Mouse (Mus musculus): ENCODE data around the gene Tcte3.
"Not testable (repeated sequence)": the region's sequence is repeated elsewhere in the genome, so short reads cannot be mapped to it uniquely, and the experiment has no call there.

Gene Tcte3

DNA sequence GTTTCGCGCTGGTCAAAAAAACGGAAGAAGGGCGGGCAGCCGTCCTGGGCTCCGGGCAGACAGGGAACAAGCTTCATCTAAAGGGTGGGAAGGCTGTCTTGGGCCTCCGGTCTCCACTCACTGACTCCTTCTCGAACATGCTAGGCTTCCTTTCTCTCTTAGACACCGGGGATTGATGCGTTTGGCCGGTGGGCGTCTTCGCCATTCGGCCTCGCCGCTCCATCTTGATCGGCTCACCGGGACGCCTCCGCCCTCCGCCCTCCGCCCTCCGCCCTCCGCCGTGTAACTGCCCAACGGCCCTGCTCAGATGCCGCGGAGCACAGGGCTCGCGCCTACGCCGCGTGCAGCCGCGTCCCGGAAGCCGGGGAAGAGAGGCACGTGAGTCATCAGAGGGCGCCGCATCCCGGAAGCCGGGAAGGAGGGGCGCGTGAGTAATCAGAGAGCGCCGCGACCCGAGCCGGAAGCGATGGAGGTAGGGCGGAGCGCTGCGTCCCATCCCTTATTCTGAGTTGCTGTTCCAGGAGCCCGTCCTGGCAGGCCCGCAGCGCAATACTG, at the start of gene Tcte3, which contains the start of the genes Ermard and Gm3448:
Tcte3 (minus strand) TSS at position 314 of the 555 bp plus-strand sequence.
Ermard (plus strand) TSS at position 34 of the 555 bp plus-strand sequence.
Gm3448 (minus strand) TSS at position 363 of the 555 bp plus-strand sequence.
- in situ Hi-C loops (cut with MboI): not testable (repeated sequence)

DNA sequence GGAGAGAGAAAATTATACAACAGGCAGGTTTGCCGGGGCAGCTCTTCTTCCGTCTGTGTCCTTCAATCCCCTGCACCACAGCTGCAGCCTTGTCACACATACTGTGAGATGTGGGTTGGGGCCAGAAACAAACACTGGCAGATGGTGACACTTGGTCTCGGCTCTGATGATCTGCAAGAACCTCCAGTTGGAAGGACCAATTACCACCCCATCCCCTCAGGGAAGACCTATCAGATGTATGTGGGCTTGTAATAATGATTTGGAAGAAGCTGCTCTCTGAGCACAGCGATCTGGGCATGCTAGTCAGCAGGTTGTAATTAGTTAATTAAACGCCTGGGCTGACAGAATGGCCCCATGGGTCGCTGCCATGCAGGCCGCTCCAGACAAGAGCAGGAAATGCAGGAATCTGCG, 47.3 kb upstream of the Tcte3 start:
- in situ Hi-C loops (cut with MboI): no loop called here

DNA sequence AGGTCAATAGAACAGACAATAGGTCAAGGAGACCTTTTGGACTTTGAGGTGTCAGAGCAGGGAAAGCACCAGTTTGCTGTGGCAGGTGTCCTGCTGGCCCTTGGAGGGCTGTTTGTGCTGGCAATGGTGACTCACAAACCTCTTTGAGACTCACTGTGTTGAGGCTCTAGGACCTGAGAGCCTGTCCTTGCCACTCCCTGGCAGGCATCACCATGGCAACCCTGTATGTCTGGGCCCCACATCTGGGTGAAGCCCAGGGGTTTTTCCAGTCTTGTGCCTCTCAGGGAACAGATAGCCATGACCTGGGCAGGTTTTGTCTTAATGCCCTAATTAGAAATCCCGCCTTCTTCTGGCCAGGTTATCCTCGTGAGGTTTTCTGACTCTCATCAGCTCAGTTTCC, 46.9 kb upstream of the Tcte3 start:
- in situ Hi-C loops (cut with MboI): no loop called here

DNA sequence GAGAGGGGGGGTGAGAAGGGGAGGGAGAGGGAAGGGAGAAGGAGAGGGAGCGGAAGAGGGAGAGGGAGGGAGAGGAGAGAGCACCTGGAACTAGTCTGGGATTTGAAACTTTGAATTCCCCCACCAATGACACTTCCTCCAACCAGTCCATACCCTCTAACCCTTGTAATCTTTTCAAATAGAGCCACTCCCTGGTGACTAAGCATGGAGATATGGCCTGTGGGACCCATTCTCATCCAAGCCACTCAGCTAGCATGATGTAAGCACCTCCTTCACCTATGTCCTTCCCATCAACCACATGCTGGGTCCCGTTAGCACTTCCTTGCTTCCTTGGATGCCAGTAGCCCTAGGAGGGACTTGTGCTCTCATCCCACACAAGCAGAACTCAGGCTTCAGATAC, 43.7 kb upstream of the Tcte3 start:
- in situ Hi-C loops (cut with MboI): no loop called here

DNA sequence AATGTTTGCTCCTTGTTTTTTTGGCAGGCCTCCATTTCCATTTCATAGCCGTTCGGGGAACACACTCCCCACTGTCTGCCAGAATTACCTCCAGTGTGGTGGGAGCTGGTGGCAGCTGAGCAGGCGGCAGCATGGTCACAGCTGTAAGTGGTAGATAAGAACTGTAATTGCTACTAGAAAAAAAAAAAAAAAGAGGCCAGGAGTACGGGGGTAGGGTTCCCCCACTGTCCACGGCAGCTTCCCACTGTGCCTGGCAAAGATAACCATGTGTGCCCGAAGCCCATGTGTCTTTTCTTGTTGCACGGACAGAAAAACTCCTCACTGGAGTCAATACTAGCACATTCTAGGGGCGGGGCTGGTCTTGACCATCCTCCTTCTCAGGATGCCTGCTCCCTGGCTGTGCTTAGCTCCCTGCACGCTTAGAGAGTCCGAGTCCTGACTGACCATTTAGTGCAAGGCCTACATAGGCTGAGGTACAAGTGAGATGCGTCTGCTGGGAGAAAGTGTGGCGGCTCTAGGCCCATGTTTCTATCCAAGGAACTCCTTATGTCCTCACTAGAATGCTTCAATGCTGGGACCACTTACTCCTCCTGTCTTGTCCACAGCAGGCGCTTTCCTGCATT, 43.0 kb upstream of the Tcte3 start:
- in situ Hi-C loops (cut with MboI): no loop called here

DNA sequence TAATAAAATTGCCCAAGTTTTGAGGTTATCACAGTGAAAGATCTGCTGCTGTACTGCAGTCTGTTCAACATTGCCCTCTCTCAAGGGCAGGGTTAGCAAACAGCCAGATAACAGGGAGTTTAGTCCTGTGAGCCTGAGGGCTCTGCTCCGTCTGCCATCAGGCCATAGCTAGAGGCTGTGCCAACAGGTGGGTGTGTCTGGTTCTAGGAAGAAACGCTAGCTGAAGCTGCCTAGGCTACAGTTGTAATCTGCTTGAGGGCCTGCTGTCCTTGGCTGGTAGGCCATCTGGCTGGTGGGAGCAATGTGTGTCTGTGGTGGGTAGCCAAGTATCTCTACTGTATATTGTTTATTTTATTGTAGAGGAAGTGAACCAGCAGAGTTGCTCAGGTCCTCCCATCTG, 36.2 kb upstream of the Tcte3 start:
- in situ Hi-C loops (cut with MboI): no loop called here

DNA sequence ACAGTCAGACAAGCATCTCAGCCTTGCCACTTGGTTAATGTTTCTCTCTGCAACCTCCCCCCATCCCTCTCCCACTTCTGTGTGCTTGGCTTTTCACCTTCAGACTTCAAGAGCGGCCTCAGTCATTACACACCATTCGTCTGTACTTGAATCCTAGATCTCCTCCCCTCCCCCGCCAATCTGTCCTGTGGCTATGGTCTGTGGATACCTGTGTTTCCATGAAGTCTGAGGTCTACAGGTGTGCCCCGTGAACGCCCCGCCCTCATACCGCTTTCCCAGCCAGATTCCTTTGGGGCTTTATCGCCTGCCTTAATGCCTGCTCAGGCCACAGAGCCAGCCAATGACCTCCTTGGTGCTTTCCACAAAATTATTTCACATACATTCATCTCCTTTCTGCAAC, 33.7 kb upstream of the Tcte3 start:
- in situ Hi-C loops (cut with MboI): no loop called here

DNA sequence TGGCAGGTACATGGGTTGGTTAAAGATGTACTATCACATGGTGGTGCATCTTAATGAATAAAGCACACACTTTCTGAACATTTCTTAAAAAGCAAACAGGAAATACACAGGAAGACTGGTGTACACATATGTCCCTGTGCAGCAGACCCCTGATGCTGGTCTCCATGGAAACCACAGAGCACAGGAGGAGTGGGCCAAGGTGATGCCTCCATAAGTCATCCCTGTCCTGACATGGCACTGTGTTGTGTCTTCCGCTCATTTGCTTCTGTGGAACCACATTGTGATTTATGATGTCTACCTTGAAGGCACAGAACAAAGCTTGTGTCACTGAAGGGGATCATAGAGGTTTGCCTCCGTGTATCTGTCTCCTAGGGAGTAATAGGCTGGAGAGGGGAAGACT, 30.9 kb upstream of the Tcte3 start:
- in situ Hi-C loops (cut with MboI): loop anchor here (25.0 kb wide), 3 partner anchors 135 to 390 kb away; partner anchors contain the start of genes 1600012H06Rik, Dll1, Fam120b and Wdr27

DNA sequence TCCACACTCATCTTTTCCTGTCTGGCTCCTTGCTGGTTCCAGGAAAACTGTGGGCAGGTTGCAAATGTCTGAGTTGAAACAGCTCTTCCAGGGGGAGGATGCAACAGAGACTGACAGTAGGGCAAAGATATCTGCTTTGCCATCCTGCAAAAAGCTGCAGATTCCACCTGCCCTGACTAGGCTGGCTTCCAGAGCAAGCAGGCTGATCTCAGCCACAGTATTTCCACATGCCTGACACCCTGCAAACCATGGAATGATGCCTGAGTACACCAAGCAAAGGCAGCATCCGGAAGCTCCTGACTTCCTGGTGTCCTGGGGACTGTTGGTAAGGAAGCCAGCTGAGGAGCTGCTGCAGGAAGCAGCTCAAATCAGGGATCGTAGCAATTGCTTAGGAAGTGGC, 27.8 kb upstream of the Tcte3 start:
- in situ Hi-C loops (cut with MboI): loop anchor here (25.0 kb wide), 3 partner anchors 132 to 393 kb away; partner anchors contain the start of genes 1600012H06Rik, Dll1, Fam120b and Wdr27

DNA sequence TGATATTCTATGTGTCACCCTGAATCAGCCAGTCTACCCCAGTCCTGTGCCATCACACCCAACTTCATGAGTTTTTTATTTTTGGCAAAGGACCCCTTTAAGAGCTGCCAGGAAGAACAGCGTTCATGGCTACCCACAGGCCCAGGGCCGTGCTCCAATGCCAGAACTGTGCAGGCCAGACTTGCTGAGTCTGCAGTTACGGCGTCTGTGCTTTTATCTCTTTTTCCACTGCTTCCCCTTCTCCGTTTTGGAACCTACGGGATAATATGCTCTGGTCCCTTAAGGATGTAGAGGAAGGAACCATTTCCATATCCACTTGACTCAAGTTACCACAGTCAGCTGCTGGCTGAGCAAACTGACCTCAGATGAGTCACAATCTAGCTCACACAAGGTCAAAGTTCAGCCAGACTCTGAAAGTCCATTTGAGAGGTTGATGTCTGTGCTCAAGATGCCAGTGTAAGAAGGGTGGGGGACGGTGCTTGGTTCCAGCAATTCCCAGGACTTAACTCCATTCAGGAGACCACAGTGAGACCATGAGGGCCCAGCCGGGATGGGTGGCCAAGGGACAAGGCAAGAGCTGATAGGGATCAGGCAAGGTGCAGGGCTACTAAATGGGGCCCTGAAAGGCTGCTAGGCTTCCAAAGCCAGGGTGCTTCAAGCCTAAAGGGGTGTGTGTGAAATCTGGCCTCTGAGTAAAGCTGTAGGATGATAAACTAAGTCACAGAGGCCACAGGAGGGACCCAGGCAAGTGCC, 26.9 kb upstream of the Tcte3 start:
- in situ Hi-C loops (cut with MboI): loop anchor here (25.0 kb wide), 3 partner anchors 131 to 394 kb away; partner anchors contain the start of genes 1600012H06Rik, Dll1, Fam120b and Wdr27

DNA sequence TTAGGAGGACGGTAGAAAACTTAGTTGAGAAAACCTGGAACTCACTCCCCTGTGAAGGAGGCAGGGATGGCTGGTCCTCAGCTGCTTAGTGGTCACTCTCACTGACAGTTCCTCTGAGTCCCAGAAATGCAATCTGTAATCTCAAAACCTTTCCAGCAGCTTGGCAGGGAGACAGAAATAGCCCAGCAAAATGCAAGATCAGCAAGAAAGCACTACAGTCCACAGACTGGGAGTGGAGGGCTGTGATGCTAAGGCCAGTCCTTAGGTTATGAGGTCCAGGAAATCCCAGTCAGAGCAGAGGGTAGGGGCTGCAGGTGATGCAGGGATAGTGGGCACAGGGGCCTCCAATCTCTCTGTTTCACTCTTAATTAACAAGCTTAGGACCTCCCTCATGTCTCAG, 25.6 kb upstream of the Tcte3 start:
- in situ Hi-C loops (cut with MboI): loop anchor here (25.0 kb wide), 3 partner anchors 130 to 395 kb away; partner anchors contain the start of genes 1600012H06Rik, Dll1, Fam120b and Wdr27

DNA sequence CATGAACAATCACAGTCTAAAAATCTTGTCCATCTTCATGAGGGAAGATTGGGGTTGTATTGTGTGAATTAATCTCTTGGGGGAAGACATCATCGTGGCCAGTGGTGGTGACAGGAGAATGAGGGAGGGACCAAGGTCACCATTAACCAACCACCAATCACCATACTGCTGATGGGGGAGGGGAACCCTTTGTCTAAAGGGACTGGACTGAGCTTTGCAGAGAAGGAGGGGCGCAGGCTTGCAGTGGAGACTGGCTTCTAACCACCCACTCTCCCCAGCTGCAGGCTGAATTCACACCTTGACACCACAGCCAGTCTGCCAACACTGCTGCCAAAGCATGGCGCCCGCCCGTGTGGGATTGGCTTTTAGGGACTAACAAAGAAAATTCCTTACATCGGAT, 24.8 kb upstream of the Tcte3 start:
- in situ Hi-C loops (cut with MboI): loop anchor here (25.0 kb wide), 3 partner anchors 129 to 396 kb away; partner anchors contain the start of genes 1600012H06Rik, Dll1, Fam120b and Wdr27

DNA sequence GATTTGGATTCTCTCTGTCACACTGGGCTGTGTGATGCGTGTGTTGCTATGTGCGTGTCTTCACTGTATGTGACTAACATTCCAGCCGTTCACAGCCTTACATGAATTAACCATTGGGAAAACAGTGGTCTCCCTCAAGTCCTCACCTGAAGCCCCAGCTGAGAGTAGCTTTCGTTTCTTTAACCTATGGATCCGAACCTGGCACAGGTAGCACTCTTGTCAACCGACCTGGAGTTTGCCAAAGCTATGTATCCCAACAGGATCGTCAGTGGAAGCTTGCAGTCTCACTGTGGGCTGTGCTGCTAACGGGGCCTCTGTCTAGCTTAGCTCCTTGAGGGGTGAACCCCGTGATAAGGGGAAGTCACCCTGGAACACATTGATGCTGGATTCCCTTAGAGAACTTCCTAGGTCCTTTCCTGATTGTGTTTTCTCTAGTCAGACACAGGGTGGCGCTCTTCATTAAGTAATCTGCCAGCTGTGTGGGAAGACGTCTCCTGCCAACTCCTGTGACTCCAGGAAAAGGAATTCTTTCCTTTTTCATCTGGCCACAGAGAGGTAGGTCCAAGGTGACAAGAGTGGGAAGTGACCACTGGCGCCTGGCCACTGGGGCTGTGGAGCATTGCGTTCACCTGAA, 24.2 kb upstream of the Tcte3 start:
- in situ Hi-C loops (cut with MboI): loop anchor here (25.0 kb wide), 3 partner anchors 128 to 397 kb away; partner anchors contain the start of genes 1600012H06Rik, Dll1, Fam120b and Wdr27

DNA sequence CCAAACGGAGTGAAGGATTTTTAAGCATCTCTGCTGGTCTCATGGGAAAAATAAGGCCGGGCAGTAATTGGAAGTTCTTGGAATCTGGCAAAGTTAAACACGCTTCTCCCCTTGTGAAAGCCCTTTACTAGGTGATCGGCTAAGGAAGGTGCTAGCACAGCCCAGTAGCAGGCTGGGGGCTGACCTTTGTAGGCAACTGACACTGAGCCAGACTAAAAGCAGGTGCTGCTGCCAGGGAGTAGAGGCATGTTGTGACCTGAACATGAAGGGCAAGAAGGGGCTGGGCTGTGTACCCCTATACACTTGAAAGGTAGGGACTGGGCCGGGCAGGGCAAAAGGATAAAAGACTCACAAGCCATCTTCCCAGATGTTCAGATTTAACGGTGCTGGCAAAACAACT, 19.1 kb upstream of the Tcte3 start:
- in situ Hi-C loops (cut with MboI): loop anchor here (25.0 kb wide), 3 partner anchors 123 to 402 kb away; partner anchors contain the start of genes 1600012H06Rik, Dll1, Fam120b and Wdr27

DNA sequence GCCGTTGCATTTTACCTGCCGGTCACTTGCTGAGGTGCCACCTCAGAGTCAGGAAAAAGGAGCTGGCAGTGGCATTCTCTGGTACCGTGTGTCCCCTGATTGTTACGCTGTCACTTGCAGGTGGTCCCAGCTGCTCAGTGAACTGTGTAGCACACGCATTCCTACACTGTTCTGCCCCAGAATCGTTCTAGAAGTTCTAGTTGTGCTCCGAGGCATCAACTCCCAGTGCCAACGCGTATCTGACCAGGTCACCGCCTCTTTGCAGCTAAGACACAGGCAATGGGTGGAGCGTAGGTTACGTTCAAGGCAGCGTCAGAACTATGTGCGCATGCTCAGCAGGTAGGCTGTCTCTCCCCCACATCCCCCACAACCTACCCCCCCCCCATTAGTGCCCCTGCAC, 18.4 kb upstream of the Tcte3 start:
- in situ Hi-C loops (cut with MboI): loop anchor here (25.0 kb wide), 3 partner anchors 122 to 403 kb away; partner anchors contain the start of genes 1600012H06Rik, Dll1, Fam120b and Wdr27

DNA sequence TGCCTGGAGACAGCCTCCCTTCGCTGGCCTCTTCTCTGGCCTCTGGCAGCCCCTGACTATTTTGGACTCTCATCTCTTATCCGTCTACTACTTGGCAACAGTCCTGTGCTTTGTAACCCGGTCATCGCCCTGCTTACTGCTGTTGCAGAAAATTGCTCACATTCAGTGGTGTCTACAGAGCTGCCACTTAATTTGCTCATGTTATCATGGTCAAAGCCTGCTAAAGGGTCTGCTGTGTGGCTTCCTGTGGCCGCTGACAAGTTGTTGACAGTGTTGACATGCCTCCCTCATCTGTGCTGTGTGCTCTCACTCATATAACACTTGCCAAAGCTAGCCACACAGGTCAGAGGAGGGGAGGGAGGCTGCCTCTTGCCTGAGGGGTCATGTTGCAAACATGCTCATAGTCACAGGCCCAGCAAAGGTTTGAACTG, 16.9 kb upstream of the Tcte3 start:
- in situ Hi-C loops (cut with MboI): loop anchor here (25.0 kb wide), 3 partner anchors 121 to 404 kb away; partner anchors contain the start of genes 1600012H06Rik, Dll1, Fam120b and Wdr27

DNA sequence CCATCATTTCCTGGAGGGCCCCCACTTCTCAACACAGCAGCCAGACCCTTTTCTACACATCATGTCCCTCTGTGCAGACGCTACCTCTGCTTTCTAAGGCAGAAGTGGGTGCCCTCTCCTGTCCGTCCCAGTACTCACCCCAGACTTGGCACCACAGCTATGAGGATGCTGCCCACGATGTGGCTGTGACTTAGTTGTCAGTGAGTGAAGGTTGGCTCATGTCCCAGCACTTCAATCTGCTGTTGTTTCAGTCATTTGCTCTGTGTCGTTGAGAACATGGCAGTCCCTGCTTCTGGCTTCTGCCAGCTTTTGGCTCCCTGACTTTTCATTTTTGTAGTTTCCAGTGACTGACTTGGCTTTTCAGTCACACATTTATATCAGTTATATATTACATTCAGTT, 14.6 kb upstream of the Tcte3 start:
- in situ Hi-C loops (cut with MboI): loop anchor here (25.0 kb wide), 3 partner anchors 119 to 406 kb away; partner anchors contain the start of genes 1600012H06Rik, Dll1, Fam120b and Wdr27

DNA sequence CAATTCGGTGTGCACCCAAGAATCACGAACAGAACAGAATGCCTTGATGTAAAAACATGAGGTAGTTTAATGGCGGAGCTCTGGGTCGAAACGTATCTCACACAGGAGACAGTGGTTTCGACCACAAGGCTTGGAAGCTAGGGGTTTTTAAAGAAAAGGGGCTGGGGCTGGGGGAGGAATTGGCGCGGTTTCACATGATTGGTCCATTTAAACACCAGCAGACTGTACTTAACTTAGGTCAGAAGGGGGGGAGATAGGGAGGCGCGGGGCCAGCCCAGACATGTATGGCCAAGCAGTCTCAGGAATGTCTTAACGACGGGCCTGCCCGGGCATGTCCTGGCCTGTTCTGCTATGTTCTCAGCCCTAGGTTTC, 12.5 kb upstream of the Tcte3 start:
- in situ Hi-C loops (cut with MboI): loop anchor here (25.0 kb wide), 3 partner anchors 117 to 408 kb away; partner anchors contain the start of genes 1600012H06Rik, Dll1, Fam120b and Wdr27

DNA sequence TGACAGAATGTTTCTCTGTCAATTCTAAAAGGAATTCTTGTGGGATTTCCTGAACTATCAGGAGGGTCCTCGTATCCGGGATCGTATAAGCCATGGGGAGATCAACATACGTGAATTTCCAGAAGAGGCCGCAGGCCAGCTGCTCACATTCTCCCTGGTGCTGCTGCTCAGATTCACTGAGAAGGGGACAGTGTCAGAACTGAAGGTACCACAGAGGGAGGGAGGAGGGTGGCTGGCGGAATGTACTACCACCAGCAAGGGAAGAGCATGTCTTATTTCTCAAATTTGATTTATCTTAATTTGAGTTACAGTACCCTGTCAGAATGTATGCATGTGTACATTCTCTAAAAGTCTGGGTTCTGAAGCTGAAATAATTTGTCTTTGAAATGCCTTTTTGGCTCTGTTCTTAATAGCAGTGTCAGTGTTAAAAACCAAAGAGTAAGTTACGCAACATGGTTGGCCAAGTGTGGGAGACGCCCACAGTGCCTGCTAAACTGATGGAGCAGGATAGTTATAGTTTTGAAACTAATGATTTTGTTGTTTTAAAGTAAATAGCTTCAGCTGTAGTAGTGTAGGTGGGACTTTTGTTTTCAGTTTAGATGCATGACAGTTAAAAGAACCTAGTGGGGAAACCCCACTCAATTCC, 12.0 kb upstream of the Tcte3 start:
- in situ Hi-C loops (cut with MboI): loop anchor here (25.0 kb wide), 3 partner anchors 116 to 409 kb away; partner anchors contain the start of genes 1600012H06Rik, Dll1, Fam120b and Wdr27

DNA sequence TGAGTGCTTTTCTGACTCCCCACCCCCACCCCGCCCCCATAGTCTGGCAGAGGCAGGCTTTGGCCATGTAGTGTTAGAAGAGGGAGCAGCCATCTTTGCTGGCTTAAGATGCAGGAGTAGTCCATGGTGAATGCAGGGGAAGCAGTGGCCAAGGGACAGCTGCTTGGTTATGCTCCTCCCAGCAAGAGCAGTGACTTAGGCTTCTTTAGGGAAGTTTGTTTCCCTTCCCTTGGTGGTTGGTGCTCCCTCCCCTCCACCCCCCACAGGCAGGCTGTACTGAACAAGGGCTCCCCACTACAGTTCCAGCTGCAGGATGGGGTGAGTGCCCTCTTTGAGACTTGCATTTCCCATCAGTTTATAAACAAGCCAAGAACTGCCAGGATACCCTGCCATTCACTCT, 11.5 kb upstream of the Tcte3 start:
- in situ Hi-C loops (cut with MboI): loop anchor here (25.0 kb wide), 3 partner anchors 115 to 410 kb away; partner anchors contain the start of genes 1600012H06Rik, Dll1, Fam120b and Wdr27
